In the genomic region with DNA sequence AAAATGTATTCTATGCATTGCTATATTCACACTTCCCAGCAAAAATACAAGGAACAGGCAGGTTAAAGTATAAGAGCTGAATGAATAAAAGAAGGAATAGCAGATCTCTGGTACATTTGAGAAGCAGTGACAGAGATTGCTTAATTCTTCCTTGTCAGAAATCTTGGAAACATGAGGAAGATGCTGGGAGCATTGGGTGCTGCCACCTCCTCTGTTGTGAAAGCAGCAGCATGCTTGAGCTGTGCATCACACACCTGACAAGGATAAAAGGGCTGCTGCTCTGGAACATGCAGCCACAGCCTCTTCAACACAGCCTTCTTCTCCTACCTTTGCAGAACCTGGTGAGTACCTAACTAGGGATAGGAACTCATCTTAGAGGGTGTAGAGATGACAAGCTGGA, we compare ENCODE assay signal across 29 mouse cellular contexts. TPM values are rescaled to one million over a fixed set of nuclear protein-coding genes. Genes with fewer than 3 reads are reported as not detected.
DNase-seq lines count a peak whose midpoint lies in the region; ATAC-seq and TF ChIP-seq lines count a peak whose summit lies in the region.
"Had no signal": no experiment of that assay in that cellular context is flagged by ENCODE, and none has a peak within 500 bp of the region (broad histone marks: within the 10 kb centered on the region; RNA-seq: fewer than 3 reads in every experiment).

A gene (plus strand): TSS at position 301 of the 400 bp plus-strand sequence.

- ATAC-seq in embryonic facial prominence, embryonic 14.5 days (ENCODE audit: low read depth): no peak
- no peak for ATAC-seq in stomach, embryonic 16.5 days (ENCODE audit: insufficient read depth, low FRiP score)
- ATAC-seq in kidney, embryonic 16.5 days (ENCODE audit: low FRiP score, low TSS enrichment): no peak
- ATAC-seq: activated CD4-positive, CD25-positive, alpha-beta regulatory T cell, adult 4 months; CD4-positive, CD25-positive, alpha-beta regulatory T cell, adult 4 months; forebrain, embryonic 13.5 days; forebrain, embryonic 15.5 days; forebrain, postnatal 0 days; Patski had no signal

- no peak for TF ChIP-seq POLR2A in lung, adult 2 months (IDR thresholded peaks at IDR 0.05; ENCODE audit: borderline replicate concordance, extremely low read depth, low read depth, low read length)

- no peak within 1 kb of the TSS for H3K4me3 ChIP-seq in embryonic facial prominence, embryonic 14.5 days (ENCODE audit: low read depth, low read length)
- H3K4me3 ChIP-seq in embryonic facial prominence, embryonic 10.5 days: no peak within 1 kb of the TSS
- H3K4me3 ChIP-seq in lung, adult 2 months (replicated peaks; ENCODE audit: extremely low read depth, low read depth, low read length): no peak within 1 kb of the TSS
- H3K4me3 ChIP-seq in stomach, embryonic 16.5 days (replicated peaks; ENCODE audit: low read length): no peak within 1 kb of the TSS
- H3K4me3 ChIP-seq in kidney, embryonic 16.5 days (ENCODE audit: low read length): no peak within 1 kb of the TSS
- H3K4me3 ChIP-seq: embryonic facial prominence, embryonic 12.5 days; forebrain, embryonic 13.5 days; forebrain, embryonic 15.5 days had no signal

- TF ChIP-seq CTCF in lung, adult 2 months (IDR thresholded peaks at IDR 0.05; ENCODE audit: insufficient read depth, low read length): no peak

- H3K9me3 ChIP-seq in embryonic facial prominence, embryonic 14.5 days (ENCODE audit: control insufficient read depth, low read length): no peaks in the 10 kb centered on the region
- no peaks in the 10 kb centered on the region for H3K9me3 ChIP-seq in embryonic facial prominence, embryonic 10.5 days
- no peaks in the 10 kb centered on the region for H3K9me3 ChIP-seq in stomach, embryonic 16.5 days (replicated peaks; ENCODE audit: control insufficient read depth, low read length)
- H3K9me3 ChIP-seq in kidney, embryonic 16.5 days (ENCODE audit: low read length): no peaks in the 10 kb centered on the region
- H3K9me3 ChIP-seq: embryonic facial prominence, embryonic 12.5 days; forebrain, embryonic 13.5 days; forebrain, embryonic 15.5 days had no signal

- H3K36me3 ChIP-seq in embryonic facial prominence, embryonic 14.5 days (ENCODE audit: control insufficient read depth, insufficient read depth, low read length): no peaks in the 10 kb centered on the region
- H3K36me3 ChIP-seq in embryonic facial prominence, embryonic 10.5 days (replicated peaks): no peaks in the 10 kb centered on the region
- no peaks in the 10 kb centered on the region for H3K36me3 ChIP-seq in stomach, embryonic 16.5 days (ENCODE audit: control insufficient read depth, insufficient read depth, low read length)
- H3K36me3 ChIP-seq in kidney, embryonic 16.5 days (ENCODE audit: insufficient read depth, low read length): no peaks in the 10 kb centered on the region
- H3K36me3 ChIP-seq: embryonic facial prominence, embryonic 12.5 days; forebrain, embryonic 15.5 days; G1E had no signal

- no peaks in the 10 kb centered on the region for H3K4me1 ChIP-seq in embryonic facial prominence, embryonic 14.5 days (ENCODE audit: control insufficient read depth, insufficient read depth, low read length)
- H3K4me1 ChIP-seq in embryonic facial prominence, embryonic 10.5 days: no peaks in the 10 kb centered on the region
- no peaks in the 10 kb centered on the region for H3K4me1 ChIP-seq in lung, adult 2 months (ENCODE audit: control insufficient read depth, insufficient read depth, low read length)
- H3K4me1 ChIP-seq in stomach, embryonic 16.5 days (ENCODE audit: control insufficient read depth, insufficient read depth, low read length): no peaks in the 10 kb centered on the region
- no peaks in the 10 kb centered on the region for H3K4me1 ChIP-seq in kidney, embryonic 16.5 days (ENCODE audit: insufficient read depth, low read length)
- H3K4me1 ChIP-seq: embryonic facial prominence, embryonic 12.5 days; forebrain, embryonic 13.5 days; forebrain, embryonic 15.5 days had no signal

- no peak within 1 kb of the TSS for H3K9ac ChIP-seq in embryonic facial prominence, embryonic 14.5 days (ENCODE audit: low read depth, low read length)
- no peak within 1 kb of the TSS for H3K9ac ChIP-seq in stomach, embryonic 16.5 days (ENCODE audit: low read length)
- H3K9ac ChIP-seq in kidney, embryonic 16.5 days (replicated peaks; ENCODE audit: low read length): no peak within 1 kb of the TSS
- H3K9ac ChIP-seq: embryonic facial prominence, embryonic 12.5 days; forebrain, embryonic 13.5 days; forebrain, embryonic 15.5 days; forebrain, postnatal 0 days had no signal

- DNase-seq in embryonic facial prominence, embryonic 14.5 days (ENCODE audit: low spot score): no peak
- no peak for DNase-seq in embryonic facial prominence, embryonic 10.5 days (ENCODE audit: low spot score)
- DNase-seq in lung, adult 2 months: no peak
- no peak for DNase-seq in lung, postnatal 10 days
- no peak for DNase-seq in testis, postnatal 10 days (ENCODE audit: low spot score)
- DNase-seq: adrenal gland, adult 8-10 months; adrenal gland, postnatal 14 days; adrenal gland, postnatal 36 days; B cell, adult 2 months; cerebellum, adult 11 months; cerebellum, adult 18-20 months; cerebellum, adult 8-10 months; cerebellum, adult 9-11 months; cerebellum, postnatal 14 days; cerebellum, postnatal 36 days; embryo, embryonic 11 days; forebrain, postnatal 0 days had no signal

- H3K4me2 ChIP-seq in embryonic facial prominence, embryonic 14.5 days (ENCODE audit: low read depth, low read length): no peak within 1 kb of the TSS
- H3K4me2 ChIP-seq in stomach, embryonic 16.5 days (ENCODE audit: low read depth, low read length): no peak within 1 kb of the TSS
- no peak within 1 kb of the TSS for H3K4me2 ChIP-seq in kidney, embryonic 16.5 days (replicated peaks; ENCODE audit: low read depth, low read length)
- H3K4me2 ChIP-seq: embryonic facial prominence, embryonic 12.5 days; forebrain, embryonic 13.5 days; forebrain, embryonic 15.5 days had no signal

- H3K27ac ChIP-seq in embryonic facial prominence, embryonic 14.5 days (replicated peaks; ENCODE audit: low read depth, low read length): no peak within 1 kb of the TSS
- H3K27ac ChIP-seq in embryonic facial prominence, embryonic 10.5 days (replicated peaks): no peak within 1 kb of the TSS
- no peak within 1 kb of the TSS for H3K27ac ChIP-seq in stomach, embryonic 16.5 days (ENCODE audit: low read length)
- no peak within 1 kb of the TSS for H3K27ac ChIP-seq in kidney, embryonic 16.5 days (ENCODE audit: low read length)
- H3K27ac ChIP-seq: embryonic facial prominence, embryonic 12.5 days; forebrain, embryonic 13.5 days; forebrain, embryonic 15.5 days had no signal

- no peaks in the 10 kb centered on the region for H3K27me3 ChIP-seq in embryonic facial prominence, embryonic 14.5 days (replicated peaks; ENCODE audit: control insufficient read depth, insufficient read depth, low read length)
- H3K27me3 ChIP-seq in embryonic facial prominence, embryonic 10.5 days (replicated peaks; ENCODE audit: low read depth, poor library complexity, severe bottlenecking): no peaks in the 10 kb centered on the region
- no peaks in the 10 kb centered on the region for H3K27me3 ChIP-seq in stomach, embryonic 16.5 days (ENCODE audit: control insufficient read depth, insufficient read depth, low read length)
- no peaks in the 10 kb centered on the region for H3K27me3 ChIP-seq in kidney, embryonic 16.5 days (ENCODE audit: insufficient read depth, low read length)
- H3K27me3 ChIP-seq: CH12.LX; embryonic facial prominence, embryonic 12.5 days; forebrain, embryonic 13.5 days; forebrain, embryonic 15.5 days had no signal

RNA-seq across cellular contexts. Expression of the gene that starts here (rescaled TPM):
- 3.2 and 11.5 TPM in 2 replicates for polyA plus RNA-seq in embryonic facial prominence, embryonic 14.5 days (2014; fragmentation: Nextera tagmentation; extraction: Ambion mirVana)
- not detected in 2 replicates for polyA plus RNA-seq in embryonic facial prominence, embryonic 10.5 days (2016; fragmentation: Nextera tagmentation; extraction: Ambion mirVana)
- 237 TPM in 1 of 2 replicates, not detected in the other for polyA plus RNA-seq in lung, adult 2 months (2012; rRNA removed)
- polyA plus RNA-seq in stomach, embryonic 16.5 days (2015; fragmentation: Nextera tagmentation; extraction: Ambion mirVana): 25.6 and 36.2 TPM in 2 replicates
- polyA plus RNA-seq in kidney, embryonic 16.5 days (2015; fragmentation: Nextera tagmentation; extraction: Ambion mirVana): not detected in 2 replicates
- polyA plus RNA-seq: activated CD4-positive, CD25-positive, alpha-beta regulatory T cell, adult 4 months; brain, embryonic 14.5 days; CD4-positive, CD25-positive, alpha-beta regulatory T cell, adult 4 months; embryonic facial prominence, embryonic 12.5 days; forebrain, embryonic 11.5 days; forebrain, embryonic 13.5 days; forebrain, embryonic 15.5 days; forebrain, postnatal 0 days; G1E; Patski had no signal
